Mouse (Mus musculus) Muller cell, postnatal 12 days (primary cell): ENCODE results near the gene Samd10.

ENCODE experiments used
- DNase-seq: peaks from one replicate; pipeline ENCODE4 v3.0.0-alpha.2; 2015; ENCODE audit errors: inconsistent ontology term

Gene Samd10

DNA sequence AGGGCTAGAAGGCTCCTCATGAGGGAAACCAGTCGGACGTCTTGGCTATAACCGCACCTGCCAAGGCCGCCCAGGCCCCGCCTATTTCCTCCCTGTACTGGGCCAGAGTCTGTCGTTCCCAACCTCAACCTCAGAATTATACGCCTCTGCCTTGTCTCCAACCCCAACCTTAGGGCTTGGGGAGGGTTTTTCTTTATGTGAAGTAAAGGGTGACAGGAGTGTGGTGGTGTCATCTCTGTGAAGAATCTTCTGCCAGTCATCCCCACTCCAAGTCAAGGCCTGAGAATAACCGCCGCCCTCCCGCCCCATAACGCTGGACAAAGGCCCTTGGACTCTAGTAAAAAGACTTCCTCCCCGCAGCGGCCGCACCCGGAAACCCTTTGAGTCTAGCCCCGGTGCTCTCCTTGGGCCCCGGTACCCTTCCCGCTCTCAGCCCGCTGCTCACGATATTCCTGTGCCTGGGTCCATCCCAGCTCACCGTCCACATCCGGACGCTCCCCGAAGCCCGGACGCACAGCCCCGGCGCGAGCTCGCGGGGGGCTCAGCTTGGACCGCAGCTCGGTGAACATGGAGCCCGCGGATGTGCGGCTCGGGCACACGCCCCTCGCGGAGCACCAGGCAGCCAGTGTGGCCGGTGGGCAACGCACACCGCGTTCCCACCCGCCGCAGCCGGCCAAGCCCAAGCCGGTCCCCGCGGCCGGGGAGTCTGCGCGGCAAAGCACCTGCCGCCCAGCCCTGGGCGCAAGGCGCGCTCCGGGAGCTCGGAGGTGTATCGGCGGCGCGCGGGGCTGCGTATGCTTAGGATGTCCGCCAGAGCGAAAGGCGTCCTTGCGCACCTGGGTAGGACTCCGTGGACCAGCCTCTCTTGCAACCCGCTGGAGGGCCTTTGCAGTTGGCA is at the start of gene Samd10:
TSS of gene Samd10 (minus strand) at position 759 of the 898 bp plus-strand sequence.
- DNase-seq = peak; percentile 54

DNA sequence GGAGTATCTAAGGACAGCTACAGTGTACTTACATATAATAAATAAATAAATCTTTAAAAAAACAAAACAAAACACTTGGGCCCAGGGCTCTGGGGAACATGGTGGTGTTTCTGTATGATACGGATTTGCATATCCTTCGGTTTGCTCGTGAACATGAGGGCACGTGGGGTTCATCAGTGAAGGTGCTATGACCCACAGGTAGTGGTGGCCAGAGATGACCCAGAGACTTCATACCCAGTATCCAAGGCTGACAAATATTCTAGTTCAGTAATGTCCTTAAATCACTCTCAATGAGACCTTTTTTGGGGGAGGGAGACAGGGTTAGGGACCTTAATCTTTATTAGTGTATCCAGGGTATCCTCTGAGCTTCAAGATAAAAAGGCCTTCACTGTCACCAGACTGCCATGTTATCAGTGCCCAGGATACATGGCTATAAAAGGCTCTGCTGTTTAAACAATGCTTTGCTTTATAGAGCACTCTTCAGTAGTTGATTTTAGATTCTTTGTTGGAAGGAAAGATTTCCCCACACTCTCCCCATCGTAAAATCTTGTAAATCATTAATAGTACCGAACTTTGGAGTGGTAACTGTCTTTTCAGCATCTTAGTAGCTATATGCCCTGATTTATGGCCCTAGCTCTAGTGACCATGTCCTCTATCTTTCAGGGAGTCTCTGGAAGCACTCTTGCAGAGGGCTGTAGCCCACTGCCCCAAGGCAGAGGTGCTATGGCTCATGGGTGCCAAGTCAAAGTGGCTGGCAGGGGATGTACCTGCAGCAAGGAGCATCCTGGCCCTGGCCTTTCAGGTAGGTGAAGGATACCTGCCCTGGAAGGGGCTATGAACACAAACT is 47.8 kb upstream of the Samd10 start:
- DNase-seq = no peak

DNA sequence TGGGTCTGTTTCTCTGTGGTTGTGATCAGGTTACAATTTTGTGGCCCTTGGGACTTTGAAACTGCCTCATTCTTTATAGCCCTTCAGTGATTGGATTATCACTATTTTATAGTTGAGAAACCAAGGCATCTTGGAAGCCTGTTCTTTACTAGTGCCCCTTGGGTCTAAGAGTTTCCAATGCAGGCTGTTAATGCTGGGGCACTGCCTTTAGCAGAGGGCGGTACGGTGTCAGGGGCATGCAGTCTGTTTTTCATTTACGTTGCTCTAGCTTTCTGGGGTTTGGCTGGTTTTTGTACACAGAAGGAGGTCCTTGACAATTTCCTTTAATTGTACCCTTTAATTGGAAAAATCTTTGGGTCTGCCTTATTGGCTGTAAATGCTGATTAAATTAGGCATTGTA is 46.7 kb upstream of the Samd10 start:
- no peak for DNase-seq

DNA sequence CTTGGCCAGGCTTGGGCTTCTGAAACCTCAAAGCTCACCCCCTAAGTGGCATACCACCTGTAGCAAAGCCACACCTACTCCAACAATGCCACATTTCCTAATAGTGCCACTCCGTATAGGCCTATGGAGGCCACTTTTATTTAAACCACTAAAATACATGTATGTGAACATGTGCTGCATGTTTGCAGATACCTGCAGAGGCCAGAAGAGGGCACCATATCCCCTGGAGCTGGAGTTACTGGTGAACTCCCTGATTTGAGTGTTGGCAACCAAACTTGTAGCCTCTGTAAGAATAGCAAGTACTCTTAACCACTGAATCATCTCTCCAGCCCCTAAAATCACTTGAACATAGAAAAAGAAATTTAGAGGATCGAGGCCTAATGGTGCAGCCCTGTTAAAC is 45.3 kb upstream of the Samd10 start:
- DNase-seq = peak; percentile 17

DNA sequence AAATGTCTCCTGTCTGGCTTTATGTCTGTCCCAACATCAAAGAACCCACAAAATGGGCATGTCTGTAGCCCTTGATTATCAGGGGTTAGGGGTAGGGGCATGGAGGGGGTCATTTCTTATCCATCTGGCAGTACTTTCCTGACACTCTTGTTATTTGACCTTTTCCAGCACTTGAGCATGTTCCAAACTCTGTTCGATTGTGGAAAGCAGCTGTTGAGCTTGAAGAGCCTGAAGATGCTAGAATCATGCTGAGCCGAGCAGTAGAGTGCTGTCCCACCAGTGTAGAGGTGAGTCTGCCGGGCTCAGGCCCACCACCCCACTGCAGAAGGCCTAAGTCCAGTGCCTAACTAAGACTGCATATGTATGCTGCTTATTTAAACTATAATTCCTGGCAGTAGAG is 36.9 kb upstream of the Samd10 start:
- DNase-seq = no peak

DNA sequence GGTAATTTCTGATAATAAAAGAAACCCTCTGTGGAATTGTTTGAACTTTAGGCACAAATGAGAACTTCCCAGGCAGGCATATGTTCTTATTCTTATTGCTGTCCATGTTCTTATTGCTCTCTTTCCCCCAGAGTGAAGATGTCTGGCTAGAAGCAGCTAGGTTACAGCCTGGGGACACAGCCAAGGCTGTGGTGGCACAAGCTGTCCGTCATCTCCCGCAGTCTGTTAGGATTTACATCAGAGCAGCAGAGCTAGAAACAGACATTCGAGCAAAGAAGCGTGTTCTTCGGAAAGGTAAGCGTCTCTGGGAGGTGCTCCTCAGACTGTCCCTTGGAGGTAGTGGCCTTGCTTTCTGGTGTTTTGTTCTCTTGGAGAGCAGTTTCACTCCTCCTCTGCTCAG is 33.6 kb upstream of the Samd10 start:
- DNase-seq = no peak

DNA sequence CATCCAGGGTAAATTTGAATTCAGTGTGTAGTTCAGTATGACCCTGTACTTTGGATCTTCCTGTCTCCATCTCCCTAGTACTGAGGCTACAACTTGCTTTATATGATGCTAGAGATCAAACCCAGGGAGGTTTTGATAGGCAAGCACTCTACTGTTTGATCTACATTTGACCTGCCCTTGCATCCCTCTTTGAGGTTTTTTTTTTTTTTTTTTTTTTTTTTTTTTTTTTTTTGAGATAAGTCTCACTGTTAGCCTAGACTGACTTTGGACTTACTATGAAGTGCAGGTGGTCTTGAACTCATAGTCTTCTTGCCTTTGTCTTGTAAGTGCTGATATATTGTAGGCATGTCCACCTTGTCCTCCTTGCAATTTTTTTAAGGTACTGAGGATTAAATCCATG is 29.5 kb upstream of the Samd10 start:
- no peak for DNase-seq

DNA sequence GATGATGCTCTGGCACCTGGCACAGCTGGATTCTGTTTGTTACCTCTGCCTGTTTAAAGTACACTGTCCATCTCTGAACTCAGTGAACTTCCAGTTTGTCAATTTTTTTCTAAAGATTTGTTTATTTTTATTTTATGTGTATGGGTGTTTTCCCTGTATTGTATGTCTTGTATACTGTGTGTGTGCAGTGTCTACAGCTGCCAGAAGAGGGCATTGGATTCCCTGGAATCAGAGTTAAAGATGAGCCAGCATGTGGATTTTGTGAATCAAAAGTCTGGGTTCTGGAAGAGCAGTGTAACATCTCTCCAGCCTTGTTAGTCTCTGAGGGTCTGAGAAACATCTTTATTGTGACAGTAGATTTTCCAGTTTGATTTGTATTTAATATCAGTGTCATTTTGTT is 24.4 kb upstream of the Samd10 start:
- no peak for DNase-seq

DNA sequence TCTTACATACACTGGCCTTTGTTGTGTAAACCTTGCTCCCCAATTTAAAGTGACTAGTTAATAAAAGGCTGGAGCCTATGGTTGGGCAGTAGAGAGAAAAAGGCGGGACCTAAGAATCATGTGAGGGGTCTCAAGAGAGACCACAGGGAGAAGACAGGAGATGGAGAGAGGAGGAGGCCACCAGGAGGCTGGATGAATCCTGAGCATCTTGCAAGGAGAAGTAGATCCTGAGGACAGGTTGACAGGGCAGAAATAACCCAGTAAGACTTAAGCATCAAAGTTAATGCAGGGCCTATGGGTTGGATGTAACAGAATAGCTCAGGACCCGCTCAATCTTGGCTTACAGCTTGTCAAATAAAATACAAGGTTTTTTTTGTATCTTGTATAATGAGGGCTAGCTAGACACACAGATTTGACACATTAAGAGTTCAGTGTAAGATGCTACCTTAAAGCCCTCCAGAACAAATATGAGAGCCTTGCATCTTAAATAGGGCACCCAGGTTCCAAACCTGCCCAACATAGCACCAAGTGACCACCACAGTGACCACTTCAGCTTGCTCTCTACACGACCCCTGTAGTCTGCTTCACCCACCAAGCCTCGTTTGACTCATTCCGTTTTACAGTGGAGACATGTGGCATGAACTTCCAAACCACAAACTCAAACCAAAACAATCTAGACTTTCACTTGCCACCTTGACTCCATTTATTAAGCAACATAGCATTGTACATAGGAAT is 19.9 kb upstream of the Samd10 start:
- DNase-seq = no peak

DNA sequence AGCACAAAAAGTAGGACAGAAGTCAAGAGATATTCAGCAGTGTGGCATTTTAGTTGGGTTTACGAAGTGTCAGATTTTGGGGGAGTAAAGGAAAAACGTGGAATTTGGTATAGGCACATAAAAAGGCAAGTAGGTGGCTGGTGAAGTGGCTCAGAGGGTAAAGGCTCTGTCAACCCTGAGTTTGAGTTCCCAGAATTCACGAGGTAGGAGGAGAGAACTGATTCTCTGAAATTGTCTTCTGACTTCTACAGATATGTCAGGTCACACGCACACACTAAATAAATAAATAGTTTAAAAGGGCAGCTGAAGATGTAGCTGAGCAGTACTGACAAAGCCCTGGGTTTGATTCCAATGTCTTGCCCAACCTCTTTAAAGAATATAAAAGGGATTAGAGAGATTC is 3.4 kb upstream of the Samd10 start:
- DNase-seq = no peak

DNA sequence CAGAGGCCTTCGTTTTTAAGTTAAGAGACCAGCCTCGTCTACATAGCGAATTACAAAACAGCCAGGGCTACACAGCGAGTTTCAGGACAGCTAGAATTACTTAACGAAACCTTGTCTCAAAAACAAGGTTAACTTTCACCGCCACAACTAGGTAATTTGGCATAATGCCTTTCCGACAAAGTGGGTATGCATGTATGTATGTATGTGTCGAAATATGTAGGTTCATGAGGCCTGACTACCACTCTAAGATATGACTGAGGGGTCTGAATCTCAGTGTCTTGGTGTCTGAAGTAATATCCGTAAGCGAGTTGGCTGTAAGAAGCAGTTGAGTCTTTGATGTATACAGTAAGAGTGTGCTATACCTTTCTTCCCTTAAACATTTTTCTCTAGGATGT is 2.7 kb upstream of the Samd10 start:
- no peak for DNase-seq

DNA sequence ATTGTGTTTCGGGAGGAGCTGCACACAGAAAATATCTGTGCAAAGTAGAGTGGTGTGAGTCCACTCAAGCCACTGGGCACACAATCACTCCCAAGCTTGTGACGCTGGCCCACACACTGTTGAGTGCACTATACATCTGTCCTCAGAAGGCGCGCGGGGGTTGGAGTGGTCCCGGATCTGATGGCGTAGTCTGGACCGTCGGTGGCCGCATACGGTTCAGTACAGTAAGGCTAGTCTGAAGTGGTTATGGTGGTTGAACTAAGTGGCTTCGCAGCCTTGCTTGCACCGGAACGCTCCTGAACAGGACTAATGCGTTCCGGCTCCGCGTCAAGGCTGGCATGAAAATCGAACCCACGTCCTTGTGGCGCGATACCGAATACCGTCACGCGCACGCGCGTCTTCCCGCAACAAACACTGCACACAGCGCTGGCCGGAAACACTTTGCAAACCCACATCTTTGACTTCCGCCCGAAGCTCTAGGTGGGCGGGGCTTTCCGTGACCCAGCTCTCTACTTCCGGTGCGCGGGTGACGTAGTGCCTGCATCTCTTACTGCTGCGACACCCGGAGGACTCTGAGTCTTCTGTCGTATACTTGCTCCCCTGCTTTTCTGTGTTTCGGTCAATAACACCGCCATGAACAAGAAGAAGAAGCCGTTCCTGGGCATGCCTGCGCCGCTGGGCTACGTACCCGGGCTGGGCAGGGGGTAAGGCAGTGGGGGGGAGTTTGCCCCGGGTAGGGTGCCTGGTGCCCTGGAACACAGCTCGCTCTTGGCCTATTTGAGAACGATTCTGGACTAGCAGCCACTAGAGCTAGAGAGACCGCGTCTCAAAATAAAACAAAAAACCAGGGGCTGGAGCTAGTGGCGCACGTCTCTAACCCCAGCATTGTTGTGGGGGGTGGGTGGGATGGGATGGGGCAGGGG is 2.1 kb upstream of the Samd10 start:
- DNase-seq = peak; percentile 95

DNA sequence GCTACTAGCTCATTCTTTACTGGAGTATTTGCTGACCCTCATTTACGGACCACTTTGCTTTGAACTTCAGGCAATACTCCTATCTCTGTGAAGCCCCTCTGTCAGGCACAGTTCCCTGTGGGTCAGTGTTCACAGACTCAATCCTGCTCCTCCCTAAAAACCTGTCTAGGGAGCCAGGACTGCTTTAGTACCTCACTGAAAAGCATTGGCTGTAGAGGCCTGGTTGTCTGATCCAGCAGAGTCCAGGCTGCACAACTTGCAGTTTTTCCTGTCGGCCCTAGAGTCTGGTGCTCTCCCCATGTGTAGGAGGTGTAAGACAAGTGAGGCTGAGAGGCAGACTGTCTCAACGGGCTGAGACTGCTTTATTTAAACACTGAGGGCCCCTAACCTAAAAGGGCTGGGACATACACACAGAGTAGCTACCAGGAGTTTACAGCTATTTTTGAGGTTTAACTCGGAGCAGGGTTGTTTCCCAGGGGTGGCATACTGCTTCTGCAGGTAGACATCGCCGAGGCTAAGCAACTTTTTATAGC is 1.3 kb upstream of the Samd10 start:
- DNase-seq = no peak

DNA sequence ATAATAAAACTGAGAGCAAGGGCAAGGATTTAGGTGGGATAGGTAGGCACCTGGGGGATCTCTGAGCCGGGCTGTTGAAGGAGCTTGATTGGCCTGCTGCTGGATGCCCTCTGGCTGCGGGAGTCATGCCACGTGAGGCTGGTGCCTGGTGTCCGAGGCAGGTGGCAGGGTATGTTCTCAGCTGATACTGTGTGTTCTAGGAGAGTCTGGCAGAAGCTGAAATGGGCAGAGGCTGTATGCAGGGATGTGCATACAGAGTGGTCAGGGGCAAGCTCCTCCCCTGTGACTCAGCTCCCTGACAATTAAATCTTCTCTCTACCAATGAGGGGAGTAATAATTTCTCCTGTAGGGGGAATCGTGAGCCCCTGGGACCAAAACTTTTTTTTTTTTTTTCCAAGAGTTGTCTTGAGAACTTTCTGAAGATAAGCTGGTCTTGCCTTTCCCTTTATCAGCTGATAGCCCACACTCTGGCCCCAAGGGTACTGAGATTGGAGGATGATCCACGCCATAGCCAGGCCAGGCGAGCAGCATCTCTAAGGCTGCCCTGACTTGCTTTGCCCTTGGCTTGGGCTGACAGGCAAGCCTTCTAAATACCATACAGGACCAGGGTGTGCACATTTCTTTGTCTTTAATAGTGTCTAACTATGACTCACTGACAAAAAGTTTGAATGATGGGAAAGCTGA is 1.5 kb downstream of the Samd10 start:
- DNase-seq = peak; percentile 69

DNA sequence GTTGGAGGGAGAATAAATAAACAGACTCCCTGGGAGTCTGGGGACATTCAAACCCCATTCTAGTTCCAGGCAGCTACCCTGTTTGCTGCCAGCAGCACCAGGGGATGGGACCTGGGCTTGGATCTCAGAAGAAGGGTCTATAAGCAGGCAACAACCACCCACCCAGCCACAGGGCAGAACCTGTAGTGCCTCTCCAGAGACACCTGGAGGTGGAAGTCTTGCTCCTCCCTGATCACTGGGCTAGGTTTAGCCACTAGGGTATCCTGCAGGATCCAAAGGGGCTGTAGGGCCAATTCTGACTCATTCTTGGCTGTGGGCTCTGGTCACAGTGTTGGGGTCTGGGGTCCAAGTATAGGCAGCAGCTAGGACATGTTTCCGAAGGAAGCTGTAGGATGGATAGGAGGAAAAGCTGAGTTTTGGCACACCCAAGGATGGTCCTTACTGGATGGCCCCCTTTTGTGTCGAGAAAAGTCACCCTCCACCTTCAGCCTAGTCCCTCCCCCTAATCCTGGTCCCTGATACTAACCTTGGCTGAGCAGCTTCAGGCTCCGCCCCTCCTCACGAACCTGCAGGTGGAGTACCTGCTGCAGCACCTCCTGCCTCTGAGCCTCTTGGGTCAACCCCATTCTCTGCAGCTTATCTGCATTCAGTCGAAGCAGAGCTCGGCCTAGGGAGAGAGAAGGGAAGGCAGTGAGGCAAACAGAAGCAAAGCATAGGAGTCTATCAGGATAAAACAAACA is 2.6 kb downstream of the Samd10 start:
- DNase-seq = no peak

DNA sequence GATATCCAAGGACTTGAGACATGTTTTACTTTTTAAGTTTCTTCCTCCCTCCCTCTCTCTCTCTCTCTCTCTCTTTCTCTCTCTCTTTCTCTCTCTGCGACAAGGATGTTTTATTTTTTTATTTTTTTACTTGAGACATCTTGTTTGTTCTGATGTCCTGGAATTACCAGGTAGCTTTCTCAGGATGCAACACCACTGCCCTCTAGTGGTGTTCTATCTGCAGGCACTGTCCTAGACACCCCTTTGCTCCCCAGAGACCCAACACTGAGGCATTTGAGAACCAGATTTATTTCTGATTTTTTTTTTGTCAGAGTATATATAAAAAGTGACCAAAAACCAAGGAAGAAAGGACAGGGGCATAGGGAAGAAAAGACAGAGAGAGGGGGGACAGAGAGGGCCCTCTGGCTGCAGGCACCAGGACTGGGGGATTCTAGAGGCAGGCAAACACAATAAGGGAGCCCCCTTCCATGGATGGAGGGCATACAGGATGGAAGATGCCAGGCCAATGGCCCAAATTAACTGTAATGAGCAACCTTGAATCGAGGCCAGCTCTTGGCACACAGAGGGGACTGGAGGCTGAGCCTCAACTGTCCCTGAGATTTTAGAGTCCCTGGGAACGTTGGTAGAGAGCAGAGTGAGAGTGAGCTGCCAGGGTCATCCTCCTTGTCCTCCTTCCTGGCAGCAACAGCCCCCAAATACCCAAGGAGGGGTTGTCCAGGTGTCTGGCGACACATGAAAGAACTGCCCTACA is 3.9 kb downstream of the Samd10 start:
- DNase-seq = no peak

DNA sequence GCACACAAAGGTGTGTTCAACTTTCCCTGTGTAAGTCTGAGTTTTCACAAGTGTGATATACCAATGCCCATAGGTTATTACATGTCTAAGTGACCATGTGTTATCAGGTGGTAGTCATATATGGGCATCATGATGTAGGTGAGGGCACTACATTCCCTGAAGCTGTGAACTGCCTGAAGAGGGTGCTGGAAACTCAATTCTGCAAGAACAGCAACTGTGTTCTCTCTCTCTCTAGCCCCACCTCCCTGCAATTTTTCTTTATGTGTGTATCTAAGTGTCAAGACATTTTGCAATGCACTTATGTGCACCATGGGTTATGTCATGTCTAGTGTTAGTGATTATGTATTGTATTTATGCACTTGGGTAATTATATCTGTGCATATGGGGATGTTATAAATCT is 5.1 kb downstream of the Samd10 start:
- DNase-seq = no peak

DNA sequence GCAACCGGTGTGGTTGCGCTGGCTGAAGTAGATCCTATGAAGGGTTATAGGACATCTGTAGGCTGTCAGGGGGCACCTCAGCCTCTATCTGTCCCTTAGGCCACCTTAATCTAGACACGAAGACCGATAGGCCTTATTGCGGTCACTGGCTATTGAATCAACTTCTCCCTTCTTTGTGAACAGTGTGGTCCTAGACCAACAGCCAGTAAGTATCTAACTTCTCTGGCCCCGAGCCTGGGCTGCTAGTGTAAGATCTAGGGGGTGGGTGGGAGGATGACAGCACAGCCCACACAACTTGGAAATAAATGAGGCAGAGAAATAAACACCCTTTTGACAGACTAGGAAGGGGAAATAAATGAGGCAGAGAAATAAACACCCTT is 6.0 kb downstream of the Samd10 start:
- DNase-seq = peak; percentile 65
